Mouse (Mus musculus) brown adipose tissue, adult 24 weeks (tissue): ENCODE measurements at regions not wholly inside any gene's neighbourhood (a gene's known extent, or its start where the extent isn't known, plus 50 kb on each side); places are given as distances from the start of the nearest gene placed in this dataset.
A peak's percentile ranks its signal among the peaks of the same experiment; 100 is the strongest.

Source experiments
- H3K27ac ChIP-seq: fragments of 200-500 bp; replicated peaks from 2 replicates; pipeline ENCODE4 v1.5.1; 2012; ENCODE audit warnings: low read depth, mild to moderate bottlenecking, low read length
- H3K4me1 ChIP-seq: fragments of 200-500 bp; 2 replicates; pipeline ENCODE4 v1.6.1; 2012; ENCODE audit warnings: low read length, mixed read lengths; ENCODE audit not compliant: control insufficient read depth, insufficient read depth, insufficient read length
- H3K4me3 ChIP-seq: fragments of 200-500 bp; 2 replicates; pipeline ENCODE4 v1.5.1; 2012; ENCODE audit warnings: low read depth, mild to moderate bottlenecking, low read length, moderate library complexity; ENCODE audit not compliant: insufficient read depth

- Histone ChIP-seq H3K27ac (no peak overlapping the region), H3K4me3 (no peak overlapping the region), H3K4me1 (no peaks in the 10 kb centered on the region)
Measured at GRCm38 (mm10) chr15:62439211-62439610, 1405.8 kb downstream of the Gsdmc2 start.

GRCm38 (mm10) chr15:62436631-62437030 is 1408.3 kb downstream of the Gsdmc2 start:
- Histone ChIP-seq H3K4me3 (no peak overlapping the region), H3K4me1 (no peaks in the 10 kb centered on the region), H3K27ac (no peak overlapping the region)

GRCm38 (mm10) chr15:62435141-62435680 is 1409.8 kb downstream of the Gsdmc2 start:
- no peak overlapping the region for H3K27ac ChIP-seq

GRCm38 (mm10) chr15:62432742-62433245 is 1412.2 kb downstream of the Gsdmc2 start:
- H3K27ac ChIP-seq, result no peak overlapping the region
- H3K4me3 ChIP-seq, result no peak overlapping the region
- no peaks in the 10 kb centered on the region for H3K4me1 ChIP-seq

More at GRCm38 (mm10) chr15:62435141-62435680, 1409.8 kb downstream of the Gsdmc2 start:
- H3K4me1 ChIP-seq, result no peaks in the 10 kb centered on the region
- H3K4me3 ChIP-seq, result no peak overlapping the region

- Histone ChIP-seq H3K4me1 (no peaks in the 10 kb centered on the region), H3K4me3 (no peak overlapping the region), H3K27ac (no peak overlapping the region)
Measured at GRCm38 (mm10) chr15:62431150-62431678, 1413.8 kb downstream of the Gsdmc2 start.

- Histone ChIP-seq H3K4me3 (no peak overlapping the region), H3K27ac (no peak overlapping the region), H3K4me1 (no peaks in the 10 kb centered on the region)
Measured at GRCm38 (mm10) chr15:62422995-62423394, 1422.0 kb downstream of the Gsdmc2 start.

GRCm38 (mm10) chr15:62421073-62421851 is 1423.7 kb downstream of the Gsdmc2 start:
- no peak overlapping the region for H3K27ac ChIP-seq
- H3K4me1 ChIP-seq, result peaks cover 3% of the 10 kb centered on the region; the same call in 1 of the 2 replicates
- H3K4me3 ChIP-seq, result no peak overlapping the region

- no peak overlapping the region for H3K4me3 ChIP-seq
- 0 out of 2 replicates have a peak overlapping the region, but pooled peaks have one; percentile 13 for H3K27ac ChIP-seq
- peaks cover 3% of the 10 kb centered on the region; the same call in 1 of the 2 replicates for H3K4me1 ChIP-seq
Measured at GRCm38 (mm10) chr15:62416691-62417090, 1428.3 kb downstream of the Gsdmc2 start.

- H3K27ac ChIP-seq, result no peak overlapping the region
- no peak overlapping the region for H3K4me3 ChIP-seq
Measured at GRCm38 (mm10) chr15:62413694-62414093, 1431.3 kb downstream of the Gsdmc2 start.

GRCm38 (mm10) chr15:62402142-62402541 is 1442.8 kb downstream of the Gsdmc2 start:
- Histone ChIP-seq H3K27ac (no peak overlapping the region), H3K4me1 (no peaks in the 10 kb centered on the region)

More at GRCm38 (mm10) chr15:62413694-62414093, 1431.3 kb downstream of the Gsdmc2 start:
- peaks cover 3% of the 10 kb centered on the region; the same call in 1 of the 2 replicates for H3K4me1 ChIP-seq

GRCm38 (mm10) chr15:62400984-62401609 is 1443.9 kb downstream of the Gsdmc2 start:
- Histone ChIP-seq H3K27ac (no peak overlapping the region), H3K4me3 (no peak overlapping the region), H3K4me1 (no peaks in the 10 kb centered on the region)

More at GRCm38 (mm10) chr15:62402142-62402541, 1442.8 kb downstream of the Gsdmc2 start:
- no peak overlapping the region for H3K4me3 ChIP-seq

- Histone ChIP-seq H3K27ac (no peak overlapping the region), H3K4me1 (no peaks in the 10 kb centered on the region), H3K4me3 (no peak overlapping the region)
Measured at GRCm38 (mm10) chr15:62399381-62399780, 1445.6 kb downstream of the Gsdmc2 start.

GRCm38 (mm10) chr15:62397009-62397408 is 1448.0 kb downstream of the Gsdmc2 start:
- no peak overlapping the region for H3K4me3 ChIP-seq
- H3K27ac ChIP-seq, result no peak overlapping the region
- peaks cover 8% of the 10 kb centered on the region; the same call in 1 of the 2 replicates for H3K4me1 ChIP-seq

- no peak overlapping the region for H3K27ac ChIP-seq
Measured at GRCm38 (mm10) chr15:62395377-62395776, 1449.6 kb downstream of the Gsdmc2 start.

GRCm38 (mm10) chr15:62393416-62393815 is 1451.6 kb downstream of the Gsdmc2 start:
- Histone ChIP-seq H3K4me3 (no peak overlapping the region), H3K4me1 (peaks cover 8% of the 10 kb centered on the region; the same call in 1 of the 2 replicates), H3K27ac (no peak overlapping the region)

More at GRCm38 (mm10) chr15:62395377-62395776, 1449.6 kb downstream of the Gsdmc2 start:
- Histone ChIP-seq H3K4me1 (peaks cover 8% of the 10 kb centered on the region; the same call in 1 of the 2 replicates), H3K4me3 (no peak overlapping the region)
